Mouse (Mus musculus): ENCODE data around the gene 9130409I23Rik.

- TF ChIP-seq POLR2A (IDR thresholded peaks at IDR 0.05; ENCODE audit: borderline replicate concordance, extremely low read depth, low read depth, low read length), result no peak
- TF ChIP-seq CTCF (IDR thresholded peaks at IDR 0.05; ENCODE audit: insufficient read depth, low read length), result no peak
Observed at GRCm38 (mm10) chr1:181021488-181021865, 29.6 kb upstream of the 9130409I23Rik start.

All from lung, adult 2 months (tissue).